Mouse (Mus musculus): ENCODE results near the gene Scgb1c1. TPM values are rescaled to one million over a fixed set of nuclear protein-coding genes. Genes with fewer than 3 reads are reported as not detected.
A peak's percentile ranks its signal among the peaks of the same experiment; 100 is the strongest.

Scgb1c1 gene
- polyA plus RNA-seq, 1 experiment from 2014 or later, result not detected

DNA sequence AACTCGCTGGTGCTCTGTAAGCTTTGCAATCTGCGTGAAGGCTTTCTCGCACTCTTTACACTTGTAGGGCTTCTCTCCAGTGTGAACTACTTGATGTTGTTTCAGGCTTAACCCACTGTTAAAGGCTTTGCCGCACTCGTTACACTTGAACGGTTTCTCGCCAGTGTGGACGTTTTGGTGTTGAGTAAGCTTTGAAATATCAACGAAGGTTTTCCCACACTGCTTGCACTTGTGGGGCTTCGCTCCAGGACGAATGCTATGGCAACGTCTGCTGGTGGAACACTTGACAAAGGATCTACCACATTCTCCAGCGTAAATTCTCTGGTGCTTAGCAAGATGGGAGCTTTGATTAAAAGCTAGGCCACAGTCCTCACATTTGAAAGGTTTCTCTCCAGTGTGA, 33.6 kb upstream of the Scgb1c1 start:
- no peaks in the 10 kb centered on the region for H3K36me3 ChIP-seq (ENCODE audit: control insufficient read depth, insufficient read depth)
- H3K4me2 ChIP-seq (replicated peaks; ENCODE audit: low read depth), result no peak overlapping the region
- H3K4me3 ChIP-seq (ENCODE audit: low read depth, low read length), result no peak overlapping the region
- H3K27ac ChIP-seq (ENCODE audit: low read depth, low read length), result no peak overlapping the region
- TF ChIP-seq CTCF (IDR thresholded peaks at IDR 0.05; ENCODE audit: low read depth), result no peak
- H3K9me3 ChIP-seq (ENCODE audit: control insufficient read depth), result no peaks in the 10 kb centered on the region
- H3K27me3 ChIP-seq (replicated peaks; ENCODE audit: control insufficient read depth, insufficient read depth, low read length), result no peaks in the 10 kb centered on the region
- 89% methylated on average over 13 of the region's 13 CpGs for WGBS
- ATAC-seq, result no peak
- no peaks in the 10 kb centered on the region for H3K4me1 ChIP-seq (replicated peaks; ENCODE audit: control insufficient read depth, insufficient read depth, low read length)
- H3K9ac ChIP-seq (ENCODE audit: low read depth, low read length), result no peak overlapping the region

GRCm38 (mm10) chr7:140812850-140813249, 32.5 kb upstream of the Scgb1c1 start:
- Histone ChIP-seq H3K4me2 (replicated peaks; ENCODE audit: low read depth) (no peak overlapping the region), H3K27ac (ENCODE audit: low read depth, low read length) (no peak overlapping the region), H3K9ac (ENCODE audit: low read depth, low read length) (no peak overlapping the region), H3K4me1 (replicated peaks; ENCODE audit: control insufficient read depth, insufficient read depth, low read length) (no peaks in the 10 kb centered on the region), H3K4me3 (ENCODE audit: low read depth, low read length) (no peak overlapping the region), H3K27me3 (replicated peaks; ENCODE audit: control insufficient read depth, insufficient read depth, low read length) (no peaks in the 10 kb centered on the region), H3K9me3 (ENCODE audit: control insufficient read depth) (no peaks in the 10 kb centered on the region), H3K36me3 (ENCODE audit: control insufficient read depth, insufficient read depth) (no peaks in the 10 kb centered on the region)
- no peak for ATAC-seq
- WGBS, result 83% methylated on average over 12 of the region's 12 CpGs
- no peak for TF ChIP-seq CTCF (IDR thresholded peaks at IDR 0.05; ENCODE audit: low read depth)

DNA sequence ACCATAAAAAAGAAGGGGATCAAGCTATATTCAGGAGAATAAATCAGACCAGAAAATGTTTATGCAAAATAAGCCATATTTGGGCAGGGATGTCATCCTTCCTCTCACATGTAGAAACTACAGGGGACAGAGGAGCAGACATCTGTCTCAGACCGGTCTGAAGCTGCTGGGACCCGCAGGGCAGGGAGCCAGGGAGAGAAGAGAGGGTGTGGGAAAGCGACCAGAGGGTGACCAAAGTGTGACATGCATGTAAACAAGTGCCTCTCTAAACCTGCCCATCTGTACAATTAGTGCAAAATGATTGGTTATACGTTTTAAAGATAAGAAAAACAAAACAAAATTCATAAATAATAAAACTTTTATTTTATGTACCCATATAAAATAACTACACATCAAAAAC, 25.2 kb upstream of the Scgb1c1 start:
- no peak overlapping the region for H3K4me2 ChIP-seq (replicated peaks; ENCODE audit: low read depth)
- no peak overlapping the region for H3K9ac ChIP-seq (ENCODE audit: low read depth, low read length)
- H3K27ac ChIP-seq (ENCODE audit: low read depth, low read length), result no peak overlapping the region
- H3K27me3 ChIP-seq (replicated peaks; ENCODE audit: control insufficient read depth, insufficient read depth, low read length), result 0 out of 2 replicates have a peak, but pooled peaks cover 5% of the 10 kb centered on the region
- H3K36me3 ChIP-seq (ENCODE audit: control insufficient read depth, insufficient read depth), result no peaks in the 10 kb centered on the region
- no peak overlapping the region for H3K4me3 ChIP-seq (ENCODE audit: low read depth, low read length)
- WGBS, result 59% methylated on average over 4 of the region's 4 CpGs
- H3K4me1 ChIP-seq (replicated peaks; ENCODE audit: control insufficient read depth, insufficient read depth, low read length), result no peaks in the 10 kb centered on the region
- no peaks in the 10 kb centered on the region for H3K9me3 ChIP-seq (ENCODE audit: control insufficient read depth)
- TF ChIP-seq CTCF (IDR thresholded peaks at IDR 0.05; ENCODE audit: low read depth), result no peak
- no peak for ATAC-seq

- 49% methylated on average over 5 of the region's 5 CpGs for WGBS
- no peaks in the 10 kb centered on the region for H3K4me1 ChIP-seq (replicated peaks; ENCODE audit: control insufficient read depth, insufficient read depth, low read length)
- no peaks in the 10 kb centered on the region for H3K36me3 ChIP-seq (ENCODE audit: control insufficient read depth, insufficient read depth)
- no peak overlapping the region for H3K27ac ChIP-seq (ENCODE audit: low read depth, low read length)
- 0 out of 2 replicates have a peak, but pooled peaks cover 5% of the 10 kb centered on the region for H3K27me3 ChIP-seq (replicated peaks; ENCODE audit: control insufficient read depth, insufficient read depth, low read length)
- no peak for ATAC-seq
- H3K9ac ChIP-seq (ENCODE audit: low read depth, low read length), result no peak overlapping the region
- H3K4me2 ChIP-seq (replicated peaks; ENCODE audit: low read depth), result peak overlapping the region; percentile 65
- 0 out of 2 replicates have a peak overlapping the region, but pooled peaks have one; percentile 29 for H3K4me3 ChIP-seq (ENCODE audit: low read depth, low read length)
- TF ChIP-seq CTCF (IDR thresholded peaks at IDR 0.05; ENCODE audit: low read depth), result no peak
- no peaks in the 10 kb centered on the region for H3K9me3 ChIP-seq (ENCODE audit: control insufficient read depth)
Measured at GRCm38 (mm10) chr7:140821305-140821652, 24.1 kb upstream of the Scgb1c1 start.

- ATAC-seq, result peak; percentile 57
- Histone ChIP-seq H3K9ac (ENCODE audit: low read depth, low read length) (no peak within 1 kb of the TSS; the same call in 1 of the 2 replicates), H3K36me3 (ENCODE audit: control insufficient read depth, insufficient read depth) (no peaks in the 10 kb centered on the region), H3K4me3 (ENCODE audit: low read depth, low read length) (peak within 1 kb of the TSS; percentile 29), H3K27me3 (replicated peaks; ENCODE audit: control insufficient read depth, insufficient read depth, low read length) (0 out of 2 replicates have a peak, but pooled peaks cover 5% of the 10 kb centered on the region), H3K27ac (ENCODE audit: low read depth, low read length) (no peak within 1 kb of the TSS), H3K4me1 (replicated peaks; ENCODE audit: control insufficient read depth, insufficient read depth, low read length) (no peaks in the 10 kb centered on the region), H3K4me2 (replicated peaks; ENCODE audit: low read depth) (peak within 1 kb of the TSS; percentile 65), H3K9me3 (ENCODE audit: control insufficient read depth) (no peaks in the 10 kb centered on the region)
- no peak for TF ChIP-seq CTCF (IDR thresholded peaks at IDR 0.05; ENCODE audit: low read depth)
- WGBS, result 5% methylated on average over 21 of the region's 21 CpGs
Measured at GRCm38 (mm10) chr7:140821653-140822329, 23.6 kb upstream of the Scgb1c1 start, which contains the start of gene Zfp941. TSS of gene Zfp941 (minus strand) at chr7:140822178.

- H3K4me3 ChIP-seq (ENCODE audit: low read depth, low read length), result no peak overlapping the region
- H3K9ac ChIP-seq (ENCODE audit: low read depth, low read length), result no peak overlapping the region
- no peak overlapping the region for H3K27ac ChIP-seq (ENCODE audit: low read depth, low read length)
- 84% methylated on average over 4 of the region's 4 CpGs for WGBS
- H3K4me1 ChIP-seq (replicated peaks; ENCODE audit: control insufficient read depth, insufficient read depth, low read length), result no peaks in the 10 kb centered on the region
- TF ChIP-seq CTCF (IDR thresholded peaks at IDR 0.05; ENCODE audit: low read depth), result no peak
- H3K27me3 ChIP-seq (replicated peaks; ENCODE audit: control insufficient read depth, insufficient read depth, low read length), result 0 out of 2 replicates have a peak, but pooled peaks cover 5% of the 10 kb centered on the region
- no peaks in the 10 kb centered on the region for H3K36me3 ChIP-seq (ENCODE audit: control insufficient read depth, insufficient read depth)
- no peaks in the 10 kb centered on the region for H3K9me3 ChIP-seq (ENCODE audit: control insufficient read depth)
- no peak overlapping the region for H3K4me2 ChIP-seq (replicated peaks; ENCODE audit: low read depth)
- no peak for ATAC-seq
Measured at GRCm38 (mm10) chr7:140822731-140823130, 22.6 kb upstream of the Scgb1c1 start.

Data from intestine, postnatal 0 days (tissue).